Mouse (Mus musculus): ENCODE measurements at regions not wholly inside any gene's neighbourhood (a gene's known extent, or its start where the extent isn't known, plus 50 kb on each side); places are given as distances from the start of the nearest gene placed in this dataset.

DNA sequence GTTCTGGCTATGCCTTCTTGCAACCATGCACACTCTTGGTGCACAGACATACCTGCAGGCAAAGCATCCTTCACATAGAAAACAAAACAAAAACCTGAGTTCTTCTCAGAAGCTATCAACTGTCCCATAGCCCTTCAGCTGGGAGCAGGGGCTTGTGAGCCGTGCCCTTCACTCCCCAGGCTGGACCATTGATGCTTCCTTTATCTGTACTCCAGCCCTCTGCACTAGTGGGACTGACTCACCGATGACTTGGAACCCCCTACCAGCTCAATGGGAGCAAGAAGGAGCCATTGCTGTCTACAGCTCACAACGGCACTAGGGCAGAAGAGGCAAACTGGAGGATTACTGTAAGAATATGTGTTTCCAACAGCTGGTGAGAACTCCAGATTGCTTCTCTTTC, 137.0 kb downstream of the Qrsl1 start:
- WGBS (ENCODE audit: missing documents), result 83% methylated on average over 3 of the region's 3 CpGs
- no peaks in the 10 kb centered on the region for H3K36me3 ChIP-seq (ENCODE audit: inconsistent target)
- H3K79me2 ChIP-seq (ENCODE audit: inconsistent target), result no peaks in the 10 kb centered on the region
- H3K4me3 ChIP-seq (ENCODE audit: inconsistent target), result no peak overlapping the region
- H3K27ac ChIP-seq, result no peak overlapping the region

- no peak overlapping the region for H3K27ac ChIP-seq
- no peak overlapping the region for H3K4me3 ChIP-seq (ENCODE audit: inconsistent target)
- no peaks in the 10 kb centered on the region for H3K79me2 ChIP-seq (ENCODE audit: inconsistent target)
- WGBS (ENCODE audit: missing documents), result 36% methylated on average over 1 of the region's 1 CpGs
- no peaks in the 10 kb centered on the region for H3K36me3 ChIP-seq (ENCODE audit: inconsistent target)
These were observed 136.3 kb downstream of the Qrsl1 start for GRCm38 (mm10) chr10:43765275-43765674.

- Histone ChIP-seq H3K27ac (no peak overlapping the region), H3K79me2 (ENCODE audit: inconsistent target) (no peaks in the 10 kb centered on the region), H3K36me3 (ENCODE audit: inconsistent target) (no peaks in the 10 kb centered on the region), H3K4me3 (ENCODE audit: inconsistent target) (no peak overlapping the region)
- 50% methylated on average over 11 of the region's 11 CpGs for WGBS (ENCODE audit: missing documents)
These were observed 135.6 kb downstream of the Qrsl1 start for GRCm38 (mm10) chr10:43765829-43766486.

DNA sequence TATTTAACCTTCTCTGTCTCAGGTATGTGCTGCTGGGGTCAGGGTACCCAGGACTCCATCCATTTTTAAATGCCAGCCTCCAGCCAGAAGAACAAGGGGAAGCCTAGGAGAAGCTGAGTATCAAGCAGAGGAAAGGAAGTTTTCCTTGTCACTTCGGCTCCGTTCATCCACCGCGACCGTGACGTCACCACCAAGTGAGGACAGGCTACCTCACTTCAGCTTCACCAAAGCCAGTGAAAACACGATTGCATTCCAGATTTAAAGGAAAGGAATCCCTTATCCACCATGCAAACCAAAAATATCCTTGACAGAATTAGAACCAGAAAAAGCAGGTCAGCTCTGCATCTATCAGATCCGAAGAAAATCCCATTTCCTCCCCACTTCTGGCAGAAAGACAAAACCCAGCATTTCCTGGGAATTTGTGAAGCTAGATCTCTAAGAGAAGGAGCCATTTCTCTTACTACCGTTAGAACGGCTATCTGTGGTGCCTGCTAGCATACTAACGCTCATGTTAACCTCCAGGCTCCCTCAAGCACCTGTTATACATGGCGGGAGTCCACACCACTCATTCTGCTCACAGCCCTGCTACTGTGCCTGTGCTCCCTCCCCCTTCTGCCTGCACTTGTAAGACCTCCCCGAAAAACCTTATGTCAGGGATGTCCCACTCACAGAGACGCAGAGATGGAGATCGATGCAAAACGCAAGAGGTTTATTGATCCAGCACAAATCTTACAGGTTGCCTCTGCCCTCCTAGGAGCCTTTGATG, 133.4 kb downstream of the Qrsl1 start:
- Histone ChIP-seq H3K36me3 (ENCODE audit: inconsistent target) (no peaks in the 10 kb centered on the region), H3K79me2 (ENCODE audit: inconsistent target) (no peaks in the 10 kb centered on the region), H3K4me3 (ENCODE audit: inconsistent target) (no peak overlapping the region), H3K27ac (no peak overlapping the region)
- WGBS (ENCODE audit: missing documents), result 94% methylated on average over 16 of the region's 16 CpGs

- no peak overlapping the region for H3K27ac ChIP-seq
- H3K79me2 ChIP-seq (ENCODE audit: inconsistent target), result no peaks in the 10 kb centered on the region
- 96% methylated on average over 2 of the region's 3 CpGs for WGBS (ENCODE audit: missing documents)
- no peaks in the 10 kb centered on the region for H3K36me3 ChIP-seq (ENCODE audit: inconsistent target)
- H3K4me3 ChIP-seq (ENCODE audit: inconsistent target), result no peak overlapping the region
These were observed 132.5 kb downstream of the Qrsl1 start for GRCm38 (mm10) chr10:43769026-43769425.

DNA sequence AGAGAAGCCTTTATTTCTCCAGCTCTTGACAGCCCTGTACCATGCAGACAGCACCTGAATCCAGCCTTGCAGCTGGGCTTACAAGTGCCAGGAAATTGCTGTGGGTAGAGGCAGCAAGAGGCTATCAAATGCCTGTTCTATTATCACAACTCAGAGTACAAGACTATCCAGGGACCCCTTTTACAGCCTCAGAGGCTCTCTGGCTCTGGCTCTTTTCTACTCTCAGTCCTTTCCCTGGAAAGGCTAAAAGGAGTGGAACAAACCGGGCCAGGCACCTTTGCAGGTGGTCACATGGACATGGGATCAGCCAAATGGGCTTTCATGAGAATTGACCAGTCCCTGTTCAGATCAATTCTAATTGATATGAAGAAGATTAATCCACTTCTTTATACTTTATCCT, 125.7 kb downstream of the Qrsl1 start:
- WGBS (ENCODE audit: missing documents), result 77% methylated on average over 1 of the region's 1 CpGs
- H3K4me3 ChIP-seq (ENCODE audit: inconsistent target), result no peak overlapping the region
- no peak overlapping the region for H3K27ac ChIP-seq
- H3K79me2 ChIP-seq (ENCODE audit: inconsistent target), result no peaks in the 10 kb centered on the region
- H3K36me3 ChIP-seq (ENCODE audit: inconsistent target), result no peaks in the 10 kb centered on the region

GRCm38 (mm10) chr10:43777612-43778600, 123.6 kb downstream of the Qrsl1 start:
- Histone ChIP-seq H3K36me3 (ENCODE audit: inconsistent target) (no peaks in the 10 kb centered on the region), H3K79me2 (ENCODE audit: inconsistent target) (no peaks in the 10 kb centered on the region), H3K27ac (no peak overlapping the region), H3K4me3 (ENCODE audit: inconsistent target) (no peak overlapping the region)
- WGBS (ENCODE audit: missing documents), result 94% methylated on average over 28 of the region's 28 CpGs

DNA sequence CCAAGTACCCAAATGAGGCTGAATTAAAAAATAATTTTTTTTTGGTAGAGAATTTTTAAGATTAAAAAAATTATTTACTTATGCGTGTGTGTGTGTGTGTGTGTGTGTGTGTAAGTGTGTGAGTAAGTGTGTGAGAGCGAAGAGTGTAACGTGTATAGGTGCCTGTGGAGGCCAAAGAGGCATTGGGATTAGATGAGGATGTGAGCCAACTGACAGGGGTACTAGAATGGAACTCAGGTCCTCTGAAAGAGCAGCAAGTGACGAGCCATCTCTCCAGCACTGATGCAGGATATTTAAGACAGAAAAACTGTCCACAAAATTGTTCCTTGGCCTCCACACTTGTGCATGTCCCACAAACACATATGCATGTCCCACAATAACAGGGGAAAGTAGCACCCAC, 121.0 kb downstream of the Qrsl1 start:
- 96% methylated on average over 3 of the region's 4 CpGs for WGBS (ENCODE audit: missing documents)
- Histone ChIP-seq H3K4me3 (ENCODE audit: inconsistent target) (no peak overlapping the region), H3K36me3 (ENCODE audit: inconsistent target) (no peaks in the 10 kb centered on the region), H3K27ac (no peak overlapping the region), H3K79me2 (ENCODE audit: inconsistent target) (no peaks in the 10 kb centered on the region)

DNA sequence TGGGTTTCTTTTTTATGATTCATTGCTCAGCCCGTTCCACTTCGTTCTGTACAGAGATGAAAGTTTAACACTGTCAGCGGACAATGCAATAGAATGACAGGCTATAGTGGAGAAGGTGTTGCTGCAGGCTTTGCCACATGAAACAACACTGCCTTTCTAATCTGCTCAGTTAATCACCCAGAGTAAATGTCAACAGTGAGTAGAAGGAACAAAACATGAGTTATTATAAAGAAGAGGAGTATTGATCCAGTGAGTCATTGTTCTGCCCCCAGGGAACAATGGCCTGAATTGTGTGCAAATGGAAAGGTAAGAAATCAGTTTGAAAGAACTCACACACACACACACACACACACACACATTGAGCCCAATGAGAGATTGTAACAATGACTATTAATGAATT, 118.2 kb downstream of the Qrsl1 start:
- no peak overlapping the region for H3K27ac ChIP-seq
- H3K36me3 ChIP-seq (ENCODE audit: inconsistent target), result no peaks in the 10 kb centered on the region
- H3K79me2 ChIP-seq (ENCODE audit: inconsistent target), result no peaks in the 10 kb centered on the region
- 92% methylated on average over 3 of the region's 3 CpGs for WGBS (ENCODE audit: missing documents)
- H3K4me3 ChIP-seq (ENCODE audit: inconsistent target), result no peak overlapping the region

DNA sequence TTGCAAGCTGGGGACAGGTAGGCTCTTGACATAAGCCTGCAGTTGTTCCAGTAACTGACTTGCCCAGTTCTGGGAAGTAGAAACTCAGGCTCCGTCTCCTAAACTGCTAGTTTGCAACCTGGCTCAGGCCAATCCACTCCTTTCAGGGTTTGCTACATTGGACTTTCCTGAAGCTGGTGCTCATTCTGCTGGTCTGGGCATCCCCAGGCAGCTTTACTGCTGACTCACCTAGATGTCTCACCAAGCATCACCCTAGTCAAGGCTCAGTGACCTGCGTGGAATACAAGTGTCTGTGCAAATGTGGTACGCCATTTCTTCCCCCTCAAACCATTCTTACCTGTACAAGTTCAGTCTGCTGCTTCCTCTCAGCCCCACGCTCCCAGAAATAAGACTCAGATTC, 110.8 kb downstream of the Qrsl1 start:
- H3K27ac ChIP-seq, result no peak overlapping the region
- no peak overlapping the region for H3K4me3 ChIP-seq (ENCODE audit: inconsistent target)
- no peaks in the 10 kb centered on the region for H3K36me3 ChIP-seq (ENCODE audit: inconsistent target)
- 91% methylated on average over 4 of the region's 4 CpGs for WGBS (ENCODE audit: missing documents)
- H3K79me2 ChIP-seq (ENCODE audit: inconsistent target), result no peaks in the 10 kb centered on the region

DNA sequence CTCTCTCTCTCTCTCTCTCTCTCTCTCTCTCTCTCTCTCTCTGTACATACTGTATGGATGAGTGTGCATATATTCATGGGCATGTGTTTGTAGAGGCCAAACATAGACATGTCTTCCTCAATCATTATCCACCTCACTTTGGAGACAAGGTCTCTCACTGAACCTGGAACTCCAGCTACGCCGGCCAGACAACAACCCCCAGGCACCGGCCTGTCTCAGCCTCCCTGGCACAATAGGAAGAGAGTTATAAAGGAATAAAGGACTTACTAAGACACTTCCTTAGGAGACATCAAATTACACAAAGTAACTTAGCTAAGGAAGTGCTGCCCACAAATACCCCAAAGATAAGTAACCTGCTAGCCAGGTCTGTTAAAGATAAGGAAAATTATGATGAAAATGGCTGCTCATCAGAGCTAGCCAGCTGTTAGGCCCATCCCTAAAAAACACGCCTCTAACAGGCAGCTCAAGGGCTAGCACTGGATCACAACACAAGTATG, 110.0 kb downstream of the Qrsl1 start:
- 92% methylated on average over 4 of the region's 4 CpGs for WGBS (ENCODE audit: missing documents)
- Histone ChIP-seq H3K4me3 (ENCODE audit: inconsistent target) (no peak overlapping the region), H3K79me2 (ENCODE audit: inconsistent target) (no peaks in the 10 kb centered on the region), H3K36me3 (ENCODE audit: inconsistent target) (no peaks in the 10 kb centered on the region), H3K27ac (no peak overlapping the region)

DNA sequence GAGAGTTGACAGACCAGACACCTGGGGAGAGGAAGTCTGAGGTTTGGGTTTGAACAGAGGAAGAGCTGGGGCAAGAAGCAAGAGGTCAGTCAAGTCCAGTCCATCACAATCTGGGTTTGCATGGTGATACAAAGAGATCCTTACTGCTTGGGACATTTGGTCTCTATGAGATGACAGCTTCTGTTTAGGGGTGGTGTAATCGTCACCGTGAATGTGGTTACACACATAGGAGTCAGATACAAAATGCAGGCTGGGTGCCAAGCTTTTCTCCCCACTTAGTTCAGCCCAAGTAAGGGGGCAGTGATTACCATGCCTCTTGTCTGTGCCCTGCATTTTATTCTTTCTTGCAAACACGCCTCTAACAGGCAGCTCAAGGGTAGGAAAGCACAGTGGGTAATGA, 108.9 kb downstream of the Qrsl1 start:
- no peak overlapping the region for H3K27ac ChIP-seq
- H3K4me3 ChIP-seq (ENCODE audit: inconsistent target), result no peak overlapping the region
- H3K79me2 ChIP-seq (ENCODE audit: inconsistent target), result no peaks in the 10 kb centered on the region
- H3K36me3 ChIP-seq (ENCODE audit: inconsistent target), result no peaks in the 10 kb centered on the region
- WGBS (ENCODE audit: missing documents), result 55% methylated on average over 3 of the region's 3 CpGs

DNA sequence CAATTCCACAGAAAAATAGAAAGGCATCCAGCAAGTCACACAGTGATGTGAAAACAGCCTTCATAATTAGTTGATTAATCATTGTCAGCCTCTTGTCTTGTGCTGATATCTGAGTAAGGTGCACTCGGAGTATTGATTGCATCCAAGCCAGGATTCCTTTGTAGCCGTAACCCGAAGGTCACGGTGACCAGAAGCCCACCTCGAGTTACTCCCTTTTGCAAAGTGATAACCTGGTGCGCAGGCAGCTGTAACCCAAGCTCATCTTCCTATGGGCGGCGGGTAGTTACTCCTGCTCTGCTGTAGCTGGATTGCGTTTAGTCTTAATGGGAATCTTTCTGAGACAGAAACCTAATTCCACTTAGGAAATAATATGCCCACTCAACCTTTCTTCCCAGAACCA, 107.0 kb downstream of the Qrsl1 start:
- H3K36me3 ChIP-seq (ENCODE audit: inconsistent target), result no peaks in the 10 kb centered on the region
- H3K79me2 ChIP-seq (ENCODE audit: inconsistent target), result no peaks in the 10 kb centered on the region
- H3K27ac ChIP-seq, result no peak overlapping the region
- WGBS (ENCODE audit: missing documents), result 96% methylated on average over 9 of the region's 9 CpGs
- H3K4me3 ChIP-seq (ENCODE audit: inconsistent target), result no peak overlapping the region

GRCm38 (mm10) chr10:43800077-43800476, 101.5 kb downstream of the Qrsl1 start:
- H3K4me3 ChIP-seq (ENCODE audit: inconsistent target), result no peak overlapping the region
- H3K27ac ChIP-seq, result no peak overlapping the region
- H3K36me3 ChIP-seq (ENCODE audit: inconsistent target), result no peaks in the 10 kb centered on the region
- WGBS (ENCODE audit: missing documents), result 76% methylated on average over 3 of the region's 3 CpGs
- no peaks in the 10 kb centered on the region for H3K79me2 ChIP-seq (ENCODE audit: inconsistent target)

All from macrophage (primary cell).